Mouse (Mus musculus) right cerebral cortex, postnatal 25 days (tissue): ENCODE data around the gene Lsamp.
"Not testable (repeated sequence)": the region's sequence is repeated elsewhere in the genome, so short reads cannot be mapped to it uniquely, and the experiment has no call there.

ENCODE experiments used
- DNase-seq: peaks from one replicate; pipeline ENCODE4 v3.0.0; 2022

Lsamp gene

GRCm38 (mm10) chr16:40509146-40510030 lies 525.2 kb downstream of the Lsamp start:
- DNase-seq = peak; percentile 36

GRCm38 (mm10) chr16:40536754-40537153 lies 552.6 kb downstream of the Lsamp start:
- no peak for DNase-seq

GRCm38 (mm10) chr16:40549663-40550062 lies 565.5 kb downstream of the Lsamp start:
- DNase-seq = no peak

- no peak for DNase-seq
Observed at GRCm38 (mm10) chr16:40555608-40556007, 571.4 kb downstream of the Lsamp start.

GRCm38 (mm10) chr16:40557680-40558249 lies 573.6 kb downstream of the Lsamp start:
- no peak for DNase-seq

GRCm38 (mm10) chr16:40567431-40567941 lies 583.3 kb downstream of the Lsamp start:
- DNase-seq = no peak

GRCm38 (mm10) chr16:40572085-40572745 lies 588.1 kb downstream of the Lsamp start:
- no peak for DNase-seq

- no peak for DNase-seq
Observed at GRCm38 (mm10) chr16:40582076-40582475, 597.9 kb downstream of the Lsamp start.

- no peak for DNase-seq
Observed at GRCm38 (mm10) chr16:40593161-40593560, 609.0 kb downstream of the Lsamp start.

GRCm38 (mm10) chr16:40601431-40602387 lies 617.5 kb downstream of the Lsamp start:
- no peak for DNase-seq

GRCm38 (mm10) chr16:40607509-40607908 lies 623.3 kb downstream of the Lsamp start:
- DNase-seq = no peak

- DNase-seq = not testable (repeated sequence)
Observed at GRCm38 (mm10) chr16:40616697-40617096, 632.5 kb downstream of the Lsamp start.

- DNase-seq = not testable (repeated sequence)
Observed at GRCm38 (mm10) chr16:40621086-40621485, 636.9 kb downstream of the Lsamp start.

- no peak for DNase-seq
Observed at GRCm38 (mm10) chr16:40627159-40627558, 643.0 kb downstream of the Lsamp start.

- no peak for DNase-seq
Observed at GRCm38 (mm10) chr16:40639621-40640371, 655.6 kb downstream of the Lsamp start.

- no peak for DNase-seq
Observed at GRCm38 (mm10) chr16:40652800-40653199, 668.6 kb downstream of the Lsamp start.

- no peak for DNase-seq
Observed at GRCm38 (mm10) chr16:40653508-40653907, 669.3 kb downstream of the Lsamp start.

- DNase-seq = no peak
Observed at GRCm38 (mm10) chr16:40656347-40656746, 672.2 kb downstream of the Lsamp start.

GRCm38 (mm10) chr16:40656871-40657270 lies 672.7 kb downstream of the Lsamp start:
- DNase-seq = no peak

GRCm38 (mm10) chr16:40685531-40685930 lies 701.4 kb downstream of the Lsamp start:
- no peak for DNase-seq

GRCm38 (mm10) chr16:40692292-40692691 lies 708.1 kb downstream of the Lsamp start:
- DNase-seq = no peak

- DNase-seq = no peak
Observed at GRCm38 (mm10) chr16:40697253-40697652, 713.1 kb downstream of the Lsamp start.
